Mouse (Mus musculus): ENCODE data around the gene Ctnnd2.

GRCm38 (mm10) chr15:31058315-31058714, 885.9 kb downstream of the Ctnnd2 start:
- TF ChIP-seq CTCF (IDR thresholded peaks at IDR 0.05; ENCODE audit: borderline replicate concordance, control insufficient read depth, extremely low read depth, insufficient read depth, low read length, poor library complexity) (no peak), POLR2A (IDR thresholded peaks at IDR 0.05; ENCODE audit: control insufficient read depth, extremely low read depth, insufficient read depth, low read length, poor library complexity) (no peak)
